Mouse (Mus musculus): Measurements from ENCODE around the gene Gpr68. TPM values are rescaled to one million over a fixed set of nuclear protein-coding genes. Genes with fewer than 3 reads are reported as not detected.

The Gpr68 gene
- polyA plus RNA-seq, 1 experiment = 0.13 TPM

DNA sequence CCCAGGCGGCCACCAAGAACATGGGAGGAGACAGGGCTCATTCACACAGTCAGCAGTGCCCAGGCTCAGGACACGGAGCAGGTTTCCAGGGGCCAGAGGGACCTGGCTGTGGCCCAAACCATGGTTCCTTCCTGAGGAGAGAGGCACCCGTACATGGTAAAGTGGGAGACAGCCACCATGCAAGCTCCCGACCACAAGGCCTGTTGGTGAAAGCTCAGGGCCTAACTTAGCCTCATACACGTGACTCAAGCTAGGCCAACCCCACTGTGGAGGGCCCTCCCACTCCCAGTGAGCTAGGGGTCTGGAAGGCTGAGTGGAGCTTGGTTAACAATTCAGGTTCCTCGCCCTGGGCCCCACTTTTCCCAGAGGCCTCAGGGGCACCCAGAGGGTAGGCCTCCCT is 30.1 kb downstream of the Gpr68 start:
- Histone ChIP-seq H3K27me3 (ENCODE audit: control insufficient read depth, insufficient read depth, insufficient read length) (no peaks in the 10 kb centered on the region), H3K36me3 (ENCODE audit: control insufficient read depth, insufficient read depth) (peaks cover 2% of the 10 kb centered on the region), H3K4me3 (ENCODE audit: insufficient read depth, poor library complexity, severe bottlenecking) (no peak overlapping the region), H3K79me3 (ENCODE audit: low read depth) (no peaks in the 10 kb centered on the region), H3K79me2 (ENCODE audit: control insufficient read depth, insufficient read depth) (no peaks in the 10 kb centered on the region), H3ac (ENCODE audit: control insufficient read depth, insufficient read length, low read depth) (no peak overlapping the region)
- TF ChIP-seq MAX (IDR thresholded peaks at IDR 0.05) (no peak), MYOD1 (IDR thresholded peaks at IDR 0.05; ENCODE audit: control insufficient read depth, insufficient read length, low read depth) (no peak), MYOG (IDR thresholded peaks at IDR 0.05; ENCODE audit: control insufficient read depth, extremely low read depth, insufficient read length) (no peak), CEBPB (IDR thresholded peaks at IDR 0.05; ENCODE audit: low read depth) (no peak), CTCF (IDR thresholded peaks at IDR 0.05; ENCODE audit: control insufficient read depth, insufficient read depth, insufficient read length) (no peak), FOSL1 (IDR thresholded peaks at IDR 0.05; ENCODE audit: insufficient read depth, low read length, poor library complexity, severe bottlenecking) (no peak), USF1 (IDR thresholded peaks at IDR 0.05; ENCODE audit: low read depth) (no peak)

DNA sequence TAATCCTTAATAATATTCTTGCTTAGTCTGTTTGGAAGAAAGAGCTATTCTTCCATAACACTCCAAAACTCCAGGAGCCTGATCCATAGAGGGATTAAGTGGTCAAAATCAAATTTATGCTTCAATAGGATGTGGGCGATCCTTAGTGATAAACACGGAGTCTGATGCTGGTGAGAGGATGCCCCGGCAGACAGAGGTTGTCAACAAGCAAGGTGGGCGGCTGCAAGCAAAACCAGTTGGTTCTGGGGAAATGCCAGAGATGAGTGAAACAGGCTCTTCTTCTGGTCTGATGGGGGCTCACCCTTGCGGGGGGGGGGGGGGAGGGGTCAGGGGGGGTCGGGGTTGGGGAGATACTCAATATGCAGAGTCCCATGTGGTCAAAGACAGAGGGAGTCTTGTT is 32.0 kb downstream of the Gpr68 start:
- Histone ChIP-seq H3K36me3 (ENCODE audit: control insufficient read depth, insufficient read depth) (peaks cover 20% of the 10 kb centered on the region), H3ac (ENCODE audit: control insufficient read depth, insufficient read length, low read depth) (no peak overlapping the region), H3K79me2 (ENCODE audit: control insufficient read depth, insufficient read depth) (no peaks in the 10 kb centered on the region), H3K4me3 (ENCODE audit: insufficient read depth, poor library complexity, severe bottlenecking) (no peak overlapping the region), H3K79me3 (ENCODE audit: low read depth) (no peaks in the 10 kb centered on the region), H3K27me3 (ENCODE audit: control insufficient read depth, insufficient read depth, insufficient read length) (no peaks in the 10 kb centered on the region)
- TF ChIP-seq CTCF (IDR thresholded peaks at IDR 0.05; ENCODE audit: control insufficient read depth, insufficient read depth, insufficient read length) = no peak
- TF ChIP-seq MYOG (IDR thresholded peaks at IDR 0.05; ENCODE audit: control insufficient read depth, extremely low read depth, insufficient read length) = no peak
- no peak for TF ChIP-seq FOSL1 (IDR thresholded peaks at IDR 0.05; ENCODE audit: insufficient read depth, low read length, poor library complexity, severe bottlenecking)
- TF ChIP-seq MYOD1 (IDR thresholded peaks at IDR 0.05; ENCODE audit: control insufficient read depth, insufficient read length, low read depth) = no peak
- TF ChIP-seq MAX (IDR thresholded peaks at IDR 0.05) = no peak
- no peak for TF ChIP-seq CEBPB (IDR thresholded peaks at IDR 0.05; ENCODE audit: low read depth)
- no peak for TF ChIP-seq USF1 (IDR thresholded peaks at IDR 0.05; ENCODE audit: low read depth)

DNA sequence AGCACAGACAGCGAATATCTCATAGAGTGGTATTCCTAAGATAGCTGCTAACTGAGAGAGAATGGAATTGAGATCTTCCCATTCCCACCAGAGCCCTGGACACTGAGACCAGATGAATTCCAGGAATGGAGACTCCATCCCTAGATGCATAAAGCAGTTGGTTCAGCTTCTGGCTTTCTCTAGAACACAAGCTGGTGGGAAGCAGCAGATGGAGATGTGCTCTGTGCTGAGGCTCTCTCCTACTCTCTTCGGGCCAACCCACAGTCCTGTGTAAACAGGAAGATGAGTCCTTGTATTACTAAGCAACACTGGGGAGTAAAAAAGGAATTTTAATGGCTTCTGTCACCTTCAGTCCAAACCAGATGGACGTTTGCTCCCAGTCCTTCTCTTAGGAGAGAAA is 32.4 kb downstream of the Gpr68 start:
- Histone ChIP-seq H3K36me3 (ENCODE audit: control insufficient read depth, insufficient read depth) (peaks cover 20% of the 10 kb centered on the region), H3ac (ENCODE audit: control insufficient read depth, insufficient read length, low read depth) (no peak overlapping the region), H3K79me2 (ENCODE audit: control insufficient read depth, insufficient read depth) (no peaks in the 10 kb centered on the region), H3K79me3 (ENCODE audit: low read depth) (no peaks in the 10 kb centered on the region), H3K4me3 (ENCODE audit: insufficient read depth, poor library complexity, severe bottlenecking) (no peak overlapping the region), H3K27me3 (ENCODE audit: control insufficient read depth, insufficient read depth, insufficient read length) (no peaks in the 10 kb centered on the region)
- no peak for TF ChIP-seq FOSL1 (IDR thresholded peaks at IDR 0.05; ENCODE audit: insufficient read depth, low read length, poor library complexity, severe bottlenecking)
- TF ChIP-seq USF1 (IDR thresholded peaks at IDR 0.05; ENCODE audit: low read depth) = no peak
- TF ChIP-seq MYOD1 (IDR thresholded peaks at IDR 0.05; ENCODE audit: control insufficient read depth, insufficient read length, low read depth) = no peak
- no peak for TF ChIP-seq CTCF (IDR thresholded peaks at IDR 0.05; ENCODE audit: control insufficient read depth, insufficient read depth, insufficient read length)
- TF ChIP-seq CEBPB (IDR thresholded peaks at IDR 0.05; ENCODE audit: low read depth) = no peak
- no peak for TF ChIP-seq MYOG (IDR thresholded peaks at IDR 0.05; ENCODE audit: control insufficient read depth, extremely low read depth, insufficient read length)
- no peak for TF ChIP-seq MAX (IDR thresholded peaks at IDR 0.05)

DNA sequence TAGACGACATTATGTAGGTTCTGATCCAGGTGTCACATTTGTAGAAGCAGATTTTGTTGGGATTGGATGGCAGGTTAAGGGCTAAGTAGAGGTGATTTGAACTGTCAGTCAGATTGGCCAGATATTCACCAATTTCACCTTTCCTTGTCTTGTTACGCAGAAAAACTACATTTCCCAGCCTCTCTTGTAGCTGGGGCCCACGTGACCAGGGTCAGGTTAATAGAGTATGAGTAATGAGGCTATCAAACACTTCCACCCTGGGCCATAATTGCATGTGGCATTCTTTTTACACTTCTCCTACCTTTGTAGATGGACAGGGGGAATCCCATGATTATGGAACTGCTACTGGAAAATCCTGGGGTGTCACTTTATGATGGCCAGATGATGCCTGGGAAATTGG is 34.4 kb downstream of the Gpr68 start:
- H3K27me3 ChIP-seq (ENCODE audit: control insufficient read depth, insufficient read depth, insufficient read length) = no peaks in the 10 kb centered on the region
- no peak overlapping the region for H3ac ChIP-seq (ENCODE audit: control insufficient read depth, insufficient read length, low read depth)
- no peak overlapping the region for H3K4me3 ChIP-seq (ENCODE audit: insufficient read depth, poor library complexity, severe bottlenecking)
- H3K79me2 ChIP-seq (ENCODE audit: control insufficient read depth, insufficient read depth) = no peaks in the 10 kb centered on the region
- peaks cover 31% of the 10 kb centered on the region for H3K36me3 ChIP-seq (ENCODE audit: control insufficient read depth, insufficient read depth)
- no peaks in the 10 kb centered on the region for H3K79me3 ChIP-seq (ENCODE audit: low read depth)
- TF ChIP-seq USF1 (IDR thresholded peaks at IDR 0.05; ENCODE audit: low read depth) = peak; percentile 65
- TF ChIP-seq CEBPB (IDR thresholded peaks at IDR 0.05; ENCODE audit: low read depth) = no peak
- no peak for TF ChIP-seq CTCF (IDR thresholded peaks at IDR 0.05; ENCODE audit: control insufficient read depth, insufficient read depth, insufficient read length)
- TF ChIP-seq MAX (IDR thresholded peaks at IDR 0.05) = no peak
- TF ChIP-seq FOSL1 (IDR thresholded peaks at IDR 0.05; ENCODE audit: insufficient read depth, low read length, poor library complexity, severe bottlenecking) = no peak

DNA sequence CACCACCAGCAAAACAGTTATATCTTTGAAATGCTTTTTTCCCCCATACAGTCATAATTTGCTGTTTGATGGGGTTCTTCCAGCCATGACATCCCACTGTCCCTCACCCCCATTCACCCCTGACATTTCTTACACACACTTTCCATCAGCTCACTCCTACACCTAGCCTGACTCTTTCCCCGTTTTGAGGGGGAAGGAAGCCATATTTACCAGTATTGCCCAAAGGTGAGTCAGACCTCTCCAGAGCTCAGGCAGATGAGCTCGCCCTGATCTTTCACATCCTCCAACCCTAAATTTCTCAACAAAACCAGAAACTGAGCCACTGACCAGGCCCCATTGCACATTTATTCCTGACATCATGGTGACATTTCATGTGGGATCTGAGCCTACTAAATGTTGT is 36.2 kb downstream of the Gpr68 start:
- Histone ChIP-seq H3K79me2 (ENCODE audit: control insufficient read depth, insufficient read depth) (no peaks in the 10 kb centered on the region), H3ac (ENCODE audit: control insufficient read depth, insufficient read length, low read depth) (no peak overlapping the region), H3K27me3 (ENCODE audit: control insufficient read depth, insufficient read depth, insufficient read length) (no peaks in the 10 kb centered on the region), H3K79me3 (ENCODE audit: low read depth) (no peaks in the 10 kb centered on the region), H3K4me3 (ENCODE audit: insufficient read depth, poor library complexity, severe bottlenecking) (no peak overlapping the region), H3K36me3 (ENCODE audit: control insufficient read depth, insufficient read depth) (peaks cover 47% of the 10 kb centered on the region)
- TF ChIP-seq MYOG (IDR thresholded peaks at IDR 0.05; ENCODE audit: control insufficient read depth, extremely low read depth, insufficient read length) = no peak
- TF ChIP-seq MAX (IDR thresholded peaks at IDR 0.05) = no peak
- TF ChIP-seq FOSL1 (IDR thresholded peaks at IDR 0.05; ENCODE audit: insufficient read depth, low read length, poor library complexity, severe bottlenecking) = no peak
- no peak for TF ChIP-seq CEBPB (IDR thresholded peaks at IDR 0.05; ENCODE audit: low read depth)
- TF ChIP-seq USF1 (IDR thresholded peaks at IDR 0.05; ENCODE audit: low read depth) = no peak
- TF ChIP-seq CTCF (IDR thresholded peaks at IDR 0.05; ENCODE audit: control insufficient read depth, insufficient read depth, insufficient read length) = no peak
- no peak for TF ChIP-seq MYOD1 (IDR thresholded peaks at IDR 0.05; ENCODE audit: control insufficient read depth, insufficient read length, low read depth)

DNA sequence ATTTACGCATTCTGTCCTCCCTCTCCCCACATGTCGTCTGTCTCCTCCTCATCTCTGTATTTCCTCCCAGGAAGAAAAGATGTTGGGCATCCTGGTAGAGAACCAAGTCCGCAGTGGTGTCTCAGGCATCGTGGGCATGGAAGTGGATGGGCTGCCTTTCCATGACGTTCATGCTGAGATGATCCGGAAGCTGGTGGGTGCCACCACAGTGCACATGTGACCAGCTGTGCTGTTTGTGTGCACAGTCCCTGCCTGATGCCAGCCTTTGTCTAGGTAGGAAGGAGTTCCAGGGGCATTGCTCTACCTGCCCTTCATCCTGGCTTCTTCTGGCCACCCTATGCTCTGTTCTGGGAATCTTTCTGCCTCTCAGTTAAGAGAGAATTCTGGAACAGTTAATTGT is 36.8 kb downstream of the Gpr68 start:
- no peaks in the 10 kb centered on the region for H3K79me3 ChIP-seq (ENCODE audit: low read depth)
- no peak overlapping the region for H3ac ChIP-seq (ENCODE audit: control insufficient read depth, insufficient read length, low read depth)
- no peaks in the 10 kb centered on the region for H3K79me2 ChIP-seq (ENCODE audit: control insufficient read depth, insufficient read depth)

More for the DNA sequence above, 36.8 kb downstream of the Gpr68 start:
- TF ChIP-seq MYOG (IDR thresholded peaks at IDR 0.05; ENCODE audit: control insufficient read depth, extremely low read depth, insufficient read length) (no peak), FOSL1 (IDR thresholded peaks at IDR 0.05; ENCODE audit: insufficient read depth, low read length, poor library complexity, severe bottlenecking) (no peak), CTCF (IDR thresholded peaks at IDR 0.05; ENCODE audit: control insufficient read depth, insufficient read depth, insufficient read length) (no peak)
- Histone ChIP-seq H3K4me3 (ENCODE audit: insufficient read depth, poor library complexity, severe bottlenecking) (no peak overlapping the region), H3K27me3 (ENCODE audit: control insufficient read depth, insufficient read depth, insufficient read length) (no peaks in the 10 kb centered on the region), H3K36me3 (ENCODE audit: control insufficient read depth, insufficient read depth) (peaks cover 49% of the 10 kb centered on the region)
